Mouse (Mus musculus): ENCODE data around the gene Nfat5. TPM values are rescaled to one million over a fixed set of nuclear protein-coding genes. Genes with fewer than 3 reads are reported as not detected.

Gene Nfat5
- total RNA-seq, 2 experiments from 2014 or later = 16.8 to 18.7 TPM

DNA sequence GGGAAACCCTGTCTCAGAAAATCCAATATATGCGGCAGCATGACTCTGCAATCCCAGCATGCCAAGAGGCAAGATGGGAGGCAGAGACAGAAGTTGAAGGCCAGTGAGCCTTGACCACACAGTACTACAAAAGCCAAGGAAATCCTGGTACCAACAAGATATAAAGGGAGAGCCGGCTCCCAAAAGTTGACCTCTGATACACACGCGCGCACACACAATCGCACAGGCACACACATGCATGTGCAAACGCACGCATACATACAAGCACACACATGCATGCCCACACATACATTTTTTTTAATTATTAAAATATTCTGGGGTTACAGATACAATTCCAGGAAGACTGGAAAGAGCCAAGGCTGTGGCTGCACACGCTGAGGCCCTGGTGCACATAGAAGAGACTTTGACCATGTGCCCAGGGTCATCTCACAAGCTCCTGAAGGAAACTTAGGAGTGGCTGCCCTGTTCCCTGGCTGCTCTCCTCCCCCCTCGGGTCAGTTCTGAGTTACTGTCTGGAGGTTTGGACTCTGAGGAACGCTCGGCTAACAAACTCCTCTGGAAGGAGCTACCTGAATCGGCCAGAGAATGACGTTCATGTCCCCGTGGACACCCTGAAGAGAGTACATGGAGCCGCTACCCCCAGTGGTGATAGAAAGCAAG, 97.3 kb downstream of the Nfat5 start:
- no peak for DNase-seq
- intact Hi-C loops (cut with DNase I; ENCODE audit: low total_unique reads) = no loop called here

DNA sequence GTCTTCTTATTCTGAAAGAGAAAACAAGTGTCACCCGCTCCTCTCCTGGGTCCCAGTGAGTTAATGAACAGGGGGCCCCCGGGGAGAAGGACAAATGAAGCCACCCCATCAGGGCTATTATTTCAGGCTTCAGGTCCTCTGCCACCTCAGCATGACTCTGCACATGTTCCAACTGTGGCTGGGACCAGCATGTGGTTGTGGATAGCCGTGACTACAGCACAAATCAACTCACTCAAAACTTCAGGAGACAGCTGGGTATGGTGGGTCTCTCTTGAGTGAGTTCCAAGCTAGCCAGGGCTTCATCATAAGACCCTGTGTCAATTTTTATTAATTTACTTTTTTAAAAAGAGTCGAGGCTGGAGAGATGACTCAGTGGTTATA, 97.9 kb downstream of the Nfat5 start:
- DNase-seq = no peak
- intact Hi-C loops (cut with DNase I; ENCODE audit: low total_unique reads) = no loop called here

DNA sequence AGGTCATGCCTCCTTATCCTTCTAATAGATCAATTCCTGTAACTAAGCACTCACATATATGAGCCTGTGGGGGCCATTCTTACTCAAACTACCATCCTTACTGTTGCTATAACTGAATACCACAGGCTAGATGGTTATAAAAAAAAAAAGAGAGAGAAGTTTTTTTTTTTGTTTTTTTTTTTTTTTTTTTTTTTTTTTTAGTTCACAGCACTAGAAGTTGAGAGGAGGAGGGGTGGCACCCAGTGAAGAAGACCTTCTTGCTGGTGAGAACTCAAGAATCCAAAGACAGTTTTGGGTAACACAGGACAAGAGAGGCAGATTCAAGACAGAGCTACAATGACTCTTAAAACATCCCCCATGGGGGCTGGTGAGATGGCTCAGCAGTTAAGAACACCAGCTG, 102.1 kb downstream of the Nfat5 start:
- no peak for DNase-seq
- intact Hi-C loops (cut with DNase I; ENCODE audit: low total_unique reads) = no loop called here

- intact Hi-C loops (cut with DNase I; ENCODE audit: low total_unique reads) = no loop called here
- no peak for DNase-seq
Observed at GRCm38 (mm10) chr8:107396106-107396670, 102.9 kb downstream of the Nfat5 start.

GRCm38 (mm10) chr8:107397665-107398064, 104.4 kb downstream of the Nfat5 start:
- intact Hi-C loops (cut with DNase I; ENCODE audit: low total_unique reads) = no loop called here
- no peak for DNase-seq

GRCm38 (mm10) chr8:107399495-107399894, 106.2 kb downstream of the Nfat5 start:
- intact Hi-C loops (cut with DNase I; ENCODE audit: low total_unique reads) = no loop called here
- no peak for DNase-seq

DNA sequence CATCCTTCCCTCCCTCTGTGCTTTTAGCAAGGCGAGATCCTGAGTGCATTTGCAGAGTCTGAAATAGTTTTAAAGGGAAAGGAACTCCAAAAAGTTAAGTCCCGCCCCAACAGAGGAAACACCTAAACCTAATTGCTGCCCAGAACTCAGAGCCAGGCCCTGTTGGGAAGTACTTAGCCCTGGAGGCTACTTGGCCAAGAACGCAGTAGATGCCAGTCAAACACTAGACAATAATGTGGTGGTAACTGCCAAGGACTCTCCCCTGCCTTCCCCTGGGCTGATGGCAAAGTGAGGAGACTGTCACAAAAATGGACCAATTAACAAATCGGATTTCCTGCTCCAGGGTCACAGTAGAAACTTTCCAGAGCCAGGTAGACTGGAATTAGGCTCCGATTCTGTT, 108.6 kb downstream of the Nfat5 start:
- no peak for DNase-seq
- intact Hi-C loops (cut with DNase I; ENCODE audit: low total_unique reads) = no loop called here

GRCm38 (mm10) chr8:107403038-107403781, 109.9 kb downstream of the Nfat5 start, which contains the start of gene Nqo1:
Gene Nqo1 (minus strand): TSS chr8:107403206.
- DNase-seq = peak; percentile 78
- intact Hi-C loops (cut with DNase I; ENCODE audit: low total_unique reads) = no loop called here

DNA sequence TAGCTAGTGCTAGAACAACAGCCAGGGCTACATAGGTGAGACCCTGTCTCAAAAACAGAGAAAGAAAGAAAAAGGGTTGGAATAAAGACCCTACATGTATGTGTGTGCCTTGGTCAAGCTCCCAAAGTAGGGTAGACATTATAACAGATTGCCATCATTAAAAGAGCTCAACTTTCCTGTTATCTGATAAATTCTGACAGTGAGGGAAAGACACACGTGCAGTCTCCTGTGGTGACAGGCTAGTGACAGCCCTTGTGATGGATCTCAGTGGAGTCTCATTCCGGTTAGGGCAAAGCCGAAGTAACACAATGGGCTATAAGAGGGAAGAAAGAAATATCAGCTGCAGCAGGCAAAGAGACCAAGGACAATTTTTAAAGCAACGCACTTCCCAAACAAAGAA, 110.8 kb downstream of the Nfat5 start:
- intact Hi-C loops (cut with DNase I; ENCODE audit: low total_unique reads) = no loop called here
- no peak for DNase-seq

GRCm38 (mm10) chr8:107405935-107406334, 112.7 kb downstream of the Nfat5 start:
- intact Hi-C loops (cut with DNase I; ENCODE audit: low total_unique reads) = no loop called here
- no peak for DNase-seq

DNA sequence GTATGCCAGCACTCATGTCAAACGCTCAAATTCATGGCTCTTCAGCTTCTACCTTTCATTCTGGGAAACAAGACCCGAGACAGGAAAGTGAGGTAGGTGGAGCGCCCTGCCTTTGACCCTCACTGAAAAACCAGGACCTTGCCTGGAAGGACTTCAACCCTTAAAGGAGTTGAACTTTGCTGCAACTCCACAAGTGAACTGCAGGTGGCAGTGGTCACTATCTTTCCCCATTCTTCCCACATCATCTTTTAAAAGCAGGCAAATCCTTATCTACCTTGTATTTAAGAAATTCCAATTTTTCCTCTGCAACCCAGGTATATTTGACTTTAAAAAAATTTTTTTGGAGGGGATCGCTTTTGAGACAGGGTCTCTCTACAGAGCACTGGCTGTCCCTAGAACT, 118.1 kb downstream of the Nfat5 start:
- intact Hi-C loops (cut with DNase I; ENCODE audit: low total_unique reads) = no loop called here
- DNase-seq = no peak

GRCm38 (mm10) chr8:107412552-107412951, 119.3 kb downstream of the Nfat5 start:
- no peak for DNase-seq
- intact Hi-C loops (cut with DNase I; ENCODE audit: low total_unique reads) = no loop called here

DNA sequence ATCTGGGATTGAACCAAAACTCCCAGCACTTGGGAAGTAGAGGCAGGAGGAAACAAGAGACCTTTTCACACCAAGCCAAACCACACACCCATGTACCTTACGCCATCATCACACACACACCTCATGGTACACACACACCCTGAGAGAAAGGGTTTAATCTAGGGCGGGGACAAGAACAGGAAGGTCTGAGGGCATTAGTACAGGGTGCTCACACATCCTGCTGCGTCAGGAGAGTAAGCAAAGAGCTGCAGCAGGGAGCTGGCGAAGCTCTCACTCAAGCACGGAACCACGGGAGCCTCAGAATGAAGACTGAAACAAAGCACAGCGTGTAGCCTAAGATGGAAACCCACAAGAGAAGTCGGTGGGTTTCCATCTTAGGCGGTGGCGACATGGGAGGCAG, 120.6 kb downstream of the Nfat5 start:
- intact Hi-C loops (cut with DNase I; ENCODE audit: low total_unique reads) = no loop called here

DNA sequence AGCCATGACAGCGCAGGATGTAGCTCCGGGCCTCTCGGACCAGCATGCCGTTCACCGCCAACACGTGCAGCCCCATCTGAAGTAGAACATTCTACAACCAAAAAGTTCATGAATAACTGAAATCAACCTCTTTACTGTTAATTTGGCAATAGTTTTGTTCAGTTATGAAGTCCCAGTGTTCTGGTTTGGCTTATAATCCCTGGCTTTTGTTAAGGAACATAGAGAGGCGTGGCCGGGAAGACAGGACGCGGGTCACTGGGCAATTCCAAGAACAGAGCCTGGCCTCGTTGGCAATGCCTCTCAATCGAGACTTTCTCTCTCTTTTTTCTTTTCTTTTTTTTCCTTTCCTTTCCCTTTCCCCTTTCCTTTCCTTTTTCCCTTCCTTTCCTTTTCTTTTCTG, 123.7 kb downstream of the Nfat5 start:
- intact Hi-C loops (cut with DNase I; ENCODE audit: low total_unique reads) = no loop called here
- DNase-seq = no peak

More for the DNA sequence above, 120.6 kb downstream of the Nfat5 start:
- DNase-seq = no peak

DNA sequence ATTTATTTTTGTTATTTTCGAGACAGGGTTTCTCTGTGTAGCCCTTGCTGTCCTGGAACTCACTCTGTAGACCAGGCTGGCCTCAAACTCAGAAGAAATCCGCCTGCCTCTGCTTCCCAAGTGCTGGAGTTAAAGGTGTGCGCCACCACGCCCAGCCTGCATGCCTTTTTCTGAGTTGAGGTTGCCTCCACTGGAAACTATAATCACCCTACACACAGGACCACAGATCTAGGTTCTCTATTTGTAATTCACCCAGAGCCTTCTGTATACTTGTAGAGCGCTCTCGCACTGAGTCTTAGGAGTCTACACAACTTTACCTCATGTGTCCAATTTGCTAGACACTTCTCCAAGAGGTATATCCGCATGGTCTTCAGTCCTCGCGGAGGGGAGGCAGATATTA, 130.9 kb downstream of the Nfat5 start:
- intact Hi-C loops (cut with DNase I; ENCODE audit: low total_unique reads) = loop anchor here (5.0 kb wide), 1 partner anchor 37 kb away; no protein-coding TSS in a partner anchor

GRCm38 (mm10) chr8:107424597-107425229, 131.4 kb downstream of the Nfat5 start, which contains the start of gene Nob1:
Gene Nob1 (minus strand): TSS chr8:107425051.
- intact Hi-C loops (cut with DNase I; ENCODE audit: low total_unique reads) = loop anchor here (5.0 kb wide), 1 partner anchor 37 kb away; no protein-coding TSS in a partner anchor
- peak; percentile 98 for DNase-seq

More for the DNA sequence above, 130.9 kb downstream of the Nfat5 start:
- no peak for DNase-seq

- DNase-seq = no peak
- intact Hi-C loops (cut with DNase I; ENCODE audit: low total_unique reads) = no loop called here
Observed at GRCm38 (mm10) chr8:107425230-107425597, 131.9 kb downstream of the Nfat5 start.

All from gastrocnemius, postnatal 14 days (tissue).